Mouse (Mus musculus): Measurements from ENCODE around the gene Elf1. TPM values are rescaled to one million over a fixed set of nuclear protein-coding genes. Genes with fewer than 3 reads are reported as not detected.
A peak's percentile ranks its signal among the peaks of the same experiment; 100 is the strongest.

Gene Elf1
- total and polyA plus RNA-seq, 2 experiments = 6.4 to 13.8 TPM

GRCm38 (mm10) chr14:79488531-79488930 lies 7.5 kb downstream of the Elf1 start:
- Histone ChIP-seq H3K4me3 (ENCODE audit: insufficient read depth, low read depth, low read length) (no peak overlapping the region), H3K27ac (replicated peaks; ENCODE audit: insufficient read depth, low read depth, low read length) (no peak overlapping the region), H3K36me3 (ENCODE audit: control insufficient read depth, insufficient read depth, low read length) (peaks cover 5% of the 10 kb centered on the region; the same call in 1 of the 2 replicates), H3K27me3 (ENCODE audit: control insufficient read depth, insufficient read depth, low read length) (no peaks in the 10 kb centered on the region), H3K9ac (ENCODE audit: low read depth, low read length) (no peak overlapping the region), H3K79me2 (ENCODE audit: control insufficient read depth, insufficient read depth, low read length) (peaks cover 38% of the 10 kb centered on the region), H3K4me1 (ENCODE audit: control insufficient read depth, insufficient read depth, low read length) (peaks cover 33% of the 10 kb centered on the region)
- TF ChIP-seq POLR2A (IDR thresholded peaks at IDR 0.05; ENCODE audit: extremely low read depth, insufficient read depth, low read length) (no peak), CTCF (IDR thresholded peaks at IDR 0.05; ENCODE audit: low read depth, low read length) (no peak)
- 88% methylated on average over 9 of the region's 9 CpGs for WGBS
- DNase-seq (ENCODE audit: extremely low read depth, low read depth, low spot score) = no peak

DNA sequence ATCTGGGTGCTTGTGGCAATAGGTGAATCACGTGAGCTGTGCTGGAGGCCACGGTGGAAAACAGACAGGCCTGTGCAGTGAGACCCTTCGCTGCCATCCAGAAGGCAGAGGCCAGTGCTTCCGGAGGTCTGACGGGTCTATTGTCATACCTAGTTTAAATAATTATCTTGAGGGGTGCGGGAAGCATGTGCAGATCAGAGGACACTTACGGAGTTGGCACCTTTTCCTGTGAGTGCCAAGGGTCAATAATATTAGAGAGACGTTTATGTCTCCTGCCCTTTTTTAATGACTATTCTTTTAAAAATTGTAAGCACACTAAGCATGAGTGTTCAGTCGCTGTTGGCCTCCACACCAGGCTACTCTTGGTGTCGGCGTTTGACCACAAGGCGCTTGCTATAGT lies 8.2 kb downstream of the Elf1 start:
- WGBS = 40% methylated on average over 12 of the region's 12 CpGs
- no peak for TF ChIP-seq POLR2A (IDR thresholded peaks at IDR 0.05; ENCODE audit: extremely low read depth, insufficient read depth, low read length)
- TF ChIP-seq CTCF (IDR thresholded peaks at IDR 0.05; ENCODE audit: low read depth, low read length) = no peak
- H3K79me2 ChIP-seq (ENCODE audit: control insufficient read depth, insufficient read depth, low read length) = peaks cover 35% of the 10 kb centered on the region
- peaks cover 34% of the 10 kb centered on the region for H3K4me1 ChIP-seq (ENCODE audit: control insufficient read depth, insufficient read depth, low read length)
- peak overlapping the region; percentile 44 for H3K27ac ChIP-seq (replicated peaks; ENCODE audit: insufficient read depth, low read depth, low read length)
- no peak overlapping the region for H3K4me3 ChIP-seq (ENCODE audit: insufficient read depth, low read depth, low read length)
- no peak overlapping the region; the same call in 1 of the 2 replicates for H3K9ac ChIP-seq (ENCODE audit: low read depth, low read length)
- no peaks in the 10 kb centered on the region for H3K27me3 ChIP-seq (ENCODE audit: control insufficient read depth, insufficient read depth, low read length)
- DNase-seq (ENCODE audit: extremely low read depth, low read depth, low spot score) = peak; percentile 56
- peaks cover 5% of the 10 kb centered on the region; the same call in 1 of the 2 replicates for H3K36me3 ChIP-seq (ENCODE audit: control insufficient read depth, insufficient read depth, low read length)

- peak; percentile 75 for DNase-seq (ENCODE audit: extremely low read depth, low read depth, low spot score)
- WGBS = 6% methylated on average over 3 of the region's 3 CpGs
- no peak overlapping the region for H3K9ac ChIP-seq (ENCODE audit: low read depth, low read length)
- H3K36me3 ChIP-seq (ENCODE audit: control insufficient read depth, insufficient read depth, low read length) = peaks cover 5% of the 10 kb centered on the region; the same call in 1 of the 2 replicates
- H3K4me3 ChIP-seq (ENCODE audit: insufficient read depth, low read depth, low read length) = no peak overlapping the region
- 0 out of 2 replicates have a peak overlapping the region, but pooled peaks have one; percentile 7 for H3K27ac ChIP-seq (replicated peaks; ENCODE audit: insufficient read depth, low read depth, low read length)
- H3K27me3 ChIP-seq (ENCODE audit: control insufficient read depth, insufficient read depth, low read length) = no peaks in the 10 kb centered on the region
- H3K79me2 ChIP-seq (ENCODE audit: control insufficient read depth, insufficient read depth, low read length) = peaks cover 36% of the 10 kb centered on the region
- H3K4me1 ChIP-seq (ENCODE audit: control insufficient read depth, insufficient read depth, low read length) = peaks cover 35% of the 10 kb centered on the region
- TF ChIP-seq CTCF (IDR thresholded peaks at IDR 0.05; ENCODE audit: low read depth, low read length) = no peak
- TF ChIP-seq POLR2A (IDR thresholded peaks at IDR 0.05; ENCODE audit: extremely low read depth, insufficient read depth, low read length) = no peak
Measured at GRCm38 (mm10) chr14:79490246-79490645, 9.3 kb downstream of the Elf1 start.

DNA sequence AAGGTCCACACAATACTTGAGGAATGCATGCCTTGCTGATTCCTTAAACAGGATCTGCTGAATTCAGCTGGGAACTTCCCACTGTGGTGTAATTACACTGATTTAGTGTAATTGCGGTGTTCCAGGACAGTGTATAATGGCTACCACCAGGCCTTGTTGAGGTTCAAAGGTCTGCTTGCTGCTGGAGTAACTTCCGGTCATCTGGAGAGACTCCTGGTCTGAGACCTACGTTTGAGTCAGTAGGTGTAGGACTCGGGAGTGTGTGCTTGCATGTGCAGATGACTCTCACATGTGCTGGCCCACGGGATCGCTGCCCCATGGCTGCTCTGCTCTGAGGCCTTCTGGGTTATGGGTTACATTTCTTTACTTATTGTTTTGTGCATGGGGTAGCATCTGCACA lies 13.4 kb downstream of the Elf1 start:
- peak overlapping the region; percentile 4; the same call in 1 of the 2 replicates for H3K27ac ChIP-seq (replicated peaks; ENCODE audit: insufficient read depth, low read depth, low read length)
- peaks cover 43% of the 10 kb centered on the region; the same call in 1 of the 2 replicates for H3K79me2 ChIP-seq (ENCODE audit: control insufficient read depth, insufficient read depth, low read length)
- no peaks in the 10 kb centered on the region for H3K27me3 ChIP-seq (ENCODE audit: control insufficient read depth, insufficient read depth, low read length)
- peak; percentile 62 for DNase-seq (ENCODE audit: extremely low read depth, low read depth, low spot score)
- H3K9ac ChIP-seq (ENCODE audit: low read depth, low read length) = no peak overlapping the region
- H3K36me3 ChIP-seq (ENCODE audit: control insufficient read depth, insufficient read depth, low read length) = peaks cover 5% of the 10 kb centered on the region; the same call in 1 of the 2 replicates
- peaks cover 20% of the 10 kb centered on the region for H3K4me1 ChIP-seq (ENCODE audit: control insufficient read depth, insufficient read depth, low read length)
- TF ChIP-seq CTCF (IDR thresholded peaks at IDR 0.05; ENCODE audit: low read depth, low read length) (no peak), POLR2A (IDR thresholded peaks at IDR 0.05; ENCODE audit: extremely low read depth, insufficient read depth, low read length) (no peak)
- WGBS = 35% methylated on average over 6 of the region's 6 CpGs
- H3K4me3 ChIP-seq (ENCODE audit: insufficient read depth, low read depth, low read length) = no peak overlapping the region

DNA sequence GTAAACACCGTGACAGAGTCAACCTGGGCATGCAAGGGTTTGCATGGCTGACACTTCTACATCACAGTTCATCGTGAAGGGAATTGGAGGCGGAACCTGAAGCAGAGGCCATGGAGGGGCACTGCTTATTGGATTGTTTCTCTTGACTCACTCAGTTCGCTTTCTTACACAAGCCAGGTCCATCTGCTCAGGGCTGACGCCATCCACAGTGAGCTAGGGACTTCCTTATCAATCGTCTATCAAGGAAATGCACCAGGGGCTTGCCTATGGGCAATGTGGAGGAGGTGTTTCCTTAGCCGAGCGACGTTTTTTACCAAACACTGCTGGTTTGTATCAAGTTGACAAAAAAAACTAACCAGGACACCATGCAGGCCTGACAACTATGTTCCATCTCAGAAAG lies 18.3 kb downstream of the Elf1 start:
- Histone ChIP-seq H3K36me3 (ENCODE audit: control insufficient read depth, insufficient read depth, low read length) (no peaks in the 10 kb centered on the region), H3K9ac (ENCODE audit: low read depth, low read length) (no peak overlapping the region), H3K27me3 (ENCODE audit: control insufficient read depth, insufficient read depth, low read length) (no peaks in the 10 kb centered on the region), H3K4me3 (ENCODE audit: insufficient read depth, low read depth, low read length) (no peak overlapping the region), H3K79me2 (ENCODE audit: control insufficient read depth, insufficient read depth, low read length) (peaks cover 46% of the 10 kb centered on the region; the same call in 1 of the 2 replicates), H3K4me1 (ENCODE audit: control insufficient read depth, insufficient read depth, low read length) (peaks cover 22% of the 10 kb centered on the region), H3K27ac (replicated peaks; ENCODE audit: insufficient read depth, low read depth, low read length) (no peak overlapping the region)
- 77% methylated on average over 9 of the region's 9 CpGs for WGBS
- TF ChIP-seq POLR2A (IDR thresholded peaks at IDR 0.05; ENCODE audit: extremely low read depth, insufficient read depth, low read length) = no peak
- TF ChIP-seq CTCF (IDR thresholded peaks at IDR 0.05; ENCODE audit: low read depth, low read length) = no peak
- no peak for DNase-seq (ENCODE audit: extremely low read depth, low read depth, low spot score)

- 84% methylated on average over 4 of the region's 4 CpGs for WGBS
- H3K27ac ChIP-seq (replicated peaks; ENCODE audit: insufficient read depth, low read depth, low read length) = no peak overlapping the region
- H3K79me2 ChIP-seq (ENCODE audit: control insufficient read depth, insufficient read depth, low read length) = peaks cover 40% of the 10 kb centered on the region; the same call in 1 of the 2 replicates
- peaks cover 24% of the 10 kb centered on the region for H3K4me1 ChIP-seq (ENCODE audit: control insufficient read depth, insufficient read depth, low read length)
- H3K4me3 ChIP-seq (ENCODE audit: insufficient read depth, low read depth, low read length) = no peak overlapping the region
- no peak for DNase-seq (ENCODE audit: extremely low read depth, low read depth, low spot score)
- no peak overlapping the region for H3K9ac ChIP-seq (ENCODE audit: low read depth, low read length)
- TF ChIP-seq CTCF (IDR thresholded peaks at IDR 0.05; ENCODE audit: low read depth, low read length) (no peak), POLR2A (IDR thresholded peaks at IDR 0.05; ENCODE audit: extremely low read depth, insufficient read depth, low read length) (no peak)
- H3K27me3 ChIP-seq (ENCODE audit: control insufficient read depth, insufficient read depth, low read length) = no peaks in the 10 kb centered on the region
- no peaks in the 10 kb centered on the region for H3K36me3 ChIP-seq (ENCODE audit: control insufficient read depth, insufficient read depth, low read length)
Measured at GRCm38 (mm10) chr14:79500756-79501155, 19.8 kb downstream of the Elf1 start.
